In the genomic region with DNA sequence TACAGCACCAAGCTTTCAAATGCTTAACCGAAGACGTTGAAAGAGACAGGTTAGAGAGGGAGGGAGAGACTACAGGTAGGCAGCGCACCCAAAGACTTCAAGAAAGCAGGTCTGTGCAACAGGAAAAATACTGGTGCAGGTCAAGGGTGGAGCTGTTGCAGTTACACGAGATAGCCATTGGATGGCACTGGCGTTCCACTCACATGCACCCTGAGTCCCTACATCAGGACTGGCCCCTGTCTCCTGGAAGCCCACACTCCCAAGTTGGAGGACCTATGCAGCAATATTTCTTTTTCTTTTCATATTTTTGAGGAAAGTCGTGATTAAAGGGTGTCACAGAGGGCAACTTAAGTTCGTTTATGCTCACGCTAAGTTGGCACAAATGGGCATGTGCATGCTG, we compare ENCODE assay signal across 8 mouse cellular contexts.
DNase-seq lines count a peak whose midpoint lies in the region; ATAC-seq and TF ChIP-seq lines count a peak whose summit lies in the region.

No protein-coding gene starts in this region.

- no peaks in the 10 kb centered on the region for H3K27me3 ChIP-seq in midbrain, embryonic 10.5 days (ENCODE audit: low read depth, poor library complexity, severe bottlenecking)
- no peaks in the 10 kb centered on the region for H3K27me3 ChIP-seq in small intestine, adult 2 months (ENCODE audit: control insufficient read depth, insufficient read depth, low read length)

- TF ChIP-seq POLR2A in small intestine, adult 2 months (IDR thresholded peaks at IDR 0.05; ENCODE audit: low read depth, low read length), result no peak

- no peak overlapping the region for H3K27ac ChIP-seq in midbrain, embryonic 10.5 days (replicated peaks)
- H3K27ac ChIP-seq in small intestine, adult 2 months (ENCODE audit: insufficient read depth, low read depth, low read length), result no peak overlapping the region

- TF ChIP-seq CTCF in small intestine, adult 2 months (IDR thresholded peaks at IDR 0.05; ENCODE audit: extremely low read depth, insufficient read length, insufficient replicate concordance, low read depth, low read length), result peak; percentile 36; the same call in 1 of the 2 replicates

- H3K4me3 ChIP-seq in midbrain, embryonic 10.5 days, result no peak overlapping the region
- H3K4me3 ChIP-seq in small intestine, adult 2 months (ENCODE audit: low read depth, low read length), result no peak overlapping the region

- peak; percentile 24 for DNase-seq in gastrocnemius, adult 18-20 months (ENCODE audit: low spot score)
- DNase-seq in gastrocnemius, postnatal 36 days, result no peak
- peak; percentile 14 for DNase-seq in WW6 (ENCODE audit: low read depth, low spot score)
- peak; percentile 15 to 27 for DNase-seq in heart, postnatal 36 days
- DNase-seq in layer of hippocampus, adult 9-11 months, result peak; percentile 61
- DNase-seq in midbrain, embryonic 10.5 days (ENCODE audit: low spot score), result peak; percentile 56

- H3K36me3 ChIP-seq in midbrain, embryonic 10.5 days, result no peaks in the 10 kb centered on the region
- no peaks in the 10 kb centered on the region for H3K36me3 ChIP-seq in small intestine, adult 2 months (ENCODE audit: control insufficient read depth, insufficient read depth, low read length)

- intact Hi-C loops in gastrocnemius, postnatal 36 days (cut with DNase I), result loop anchor here (1.0 kb wide), 1 partner anchor 448 kb away; no protein-coding TSS in a partner anchor
- intact Hi-C loops in heart, postnatal 36 days (cut with DNase I), result loop anchor here (1.0 to 2.0 kb wide), 2 partner anchors 448 to 725 kb away; no protein-coding TSS in a partner anchor

- ATAC-seq in common myeloid progenitor, adult 5-6 weeks (replicated peaks; ENCODE audit: low read depth, poor library complexity, severe bottlenecking), result peak; percentile 78

- WGBS in midbrain, embryonic 10.5 days, result 21% methylated on average over 8 of the region's 8 CpGs
- 20% methylated on average over 8 of the region's 8 CpGs for WGBS in small intestine, adult 2 months

- no peaks in the 10 kb centered on the region for H3K9me3 ChIP-seq in midbrain, embryonic 10.5 days (replicated peaks)

- H3K4me1 ChIP-seq in midbrain, embryonic 10.5 days, result no peaks in the 10 kb centered on the region
- no peaks in the 10 kb centered on the region for H3K4me1 ChIP-seq in small intestine, adult 2 months (ENCODE audit: control insufficient read depth, insufficient read depth, insufficient read length, low read length)

Comparison
In these comparisons a context has a peak if more than half of its experiments do, and no peak if none do; other contexts are left out.
1. DNase-seq: peak in gastrocnemius, adult 18-20 months (single experiment), WW6 (single experiment), heart, postnatal 36 days (2 of 2), layer of hippocampus, adult 9-11 months (single experiment) and midbrain, embryonic 10.5 days (single experiment); none in gastrocnemius, postnatal 36 days (0 of 2).